Mouse (Mus musculus): ENCODE data around the gene Htra1.

DNA sequence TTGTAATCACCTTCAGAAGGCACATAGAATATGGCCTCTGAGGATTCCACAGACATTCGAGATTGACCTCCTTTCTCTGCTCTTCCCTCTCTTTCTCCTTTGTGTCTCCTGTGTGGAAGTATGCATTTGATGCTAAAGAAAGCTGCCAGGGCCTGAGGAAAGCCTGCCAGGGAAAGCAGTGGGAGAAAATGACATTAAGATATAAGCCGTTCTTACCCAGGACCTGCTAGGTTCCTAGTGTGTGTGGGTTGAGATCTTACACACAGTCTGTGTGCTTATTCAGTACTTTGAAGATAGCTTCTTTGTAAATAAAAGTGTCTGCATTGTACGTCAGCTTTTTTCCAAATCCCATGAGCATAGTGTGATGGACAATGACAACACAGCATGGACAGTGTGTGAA, 39.8 kb upstream of the Htra1 start:
- TF ChIP-seq CTCF (IDR thresholded peaks at IDR 0.05; ENCODE audit: extremely low read depth, insufficient read depth, low read length) (no peak), POLR2A (IDR thresholded peaks at IDR 0.05; ENCODE audit: extremely low read depth, insufficient read depth, low read length) (no peak)
